Mouse (Mus musculus): Measurements from ENCODE around the gene Dapl1. TPM values are rescaled to one million over a fixed set of nuclear protein-coding genes. Genes with fewer than 3 reads are reported as not detected.

The Dapl1 gene
- polyA plus RNA-seq, 1 experiment from 2014 or later: not detected

Other genes with a start within 250 kb of the Dapl1 start
- 8.7 and 10.7 TPM in 2 replicates for gene Tanc1, start 127.4 kb downstream of the Dapl1 start, polyA plus RNA-seq (2015; fragmentation: Nextera tagmentation; extraction: Ambion mirVana)

Data from forebrain, embryonic 16.5 days (tissue).